Mouse (Mus musculus) liver, postnatal 0 days (tissue): ENCODE measurements around the gene Sectm1a.

Experiments used
- CTCF ChIP-seq: sonication (generic); IDR thresholded peaks from 2 replicates; pipeline ENCODE4 v1.5.1; 2016; ENCODE audit warnings: antibody characterized with exemption, low read depth
- EP300 ChIP-seq: IDR thresholded peaks from 2 replicates; pipeline ENCODE4 v1.6.1; 2016; ENCODE audit warnings: antibody characterized with exemption, low read depth, mild to moderate bottlenecking

DNA sequence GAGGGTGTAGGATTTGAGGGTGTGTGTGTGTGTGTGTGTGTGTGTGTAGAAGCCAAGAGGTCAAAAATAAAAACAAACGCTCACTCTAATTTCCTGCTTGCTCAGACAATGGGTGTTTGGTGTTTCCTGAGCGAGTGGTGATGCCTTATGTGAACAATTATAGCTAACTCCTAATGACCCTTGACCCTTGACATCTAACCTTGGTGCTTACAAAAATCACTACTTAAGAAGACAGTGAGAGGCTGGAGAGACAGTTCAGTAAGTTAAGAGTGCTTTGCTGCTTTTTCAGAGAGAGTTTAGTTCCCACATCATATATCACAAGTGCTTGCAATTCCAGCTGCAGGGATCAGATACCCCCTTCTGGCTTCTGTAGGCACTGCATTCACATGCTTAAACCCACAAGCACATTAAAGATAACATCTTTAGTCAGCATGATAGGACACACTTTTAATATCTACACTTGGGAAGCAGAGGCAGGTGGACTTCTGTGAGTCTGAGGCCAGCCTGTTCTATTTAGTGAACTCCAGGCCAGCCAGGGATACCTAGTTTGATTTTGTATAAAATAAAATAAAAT lies 33.1 kb downstream of the Sectm1a start:
- TF ChIP-seq CTCF (peak; percentile 54), EP300 (no peak)
